Mouse (Mus musculus): ENCODE results near the gene Gm9045. TPM values are rescaled to one million over a fixed set of nuclear protein-coding genes. Genes with fewer than 3 reads are reported as not detected.
A peak's percentile ranks its signal among the peaks of the same experiment; 100 is the strongest.
"Not testable (repeated sequence)": the region's sequence is repeated elsewhere in the genome, so short reads cannot be mapped to it uniquely, and the experiment has no call there.

Gene Gm9045
- total RNA-seq (2021): not detected

GRCm38 (mm10) chr10:118337731-118338130 lies at the start of gene Gm9045:
Gene Gm9045, minus strand, starts transcription at chr10:118337831.
- DNase-seq (ENCODE audit: low spot score in 2 of 2); intact Hi-C loops (cut with DNase I): not testable (repeated sequence)

- intact Hi-C loops (cut with DNase I): no loop called here
- peak; percentile 75 to 76 for DNase-seq (ENCODE audit: low spot score in 2 of 2)
Observed at GRCm38 (mm10) chr10:118370443-118370842, 32.8 kb upstream of the Gm9045 start.

DNA sequence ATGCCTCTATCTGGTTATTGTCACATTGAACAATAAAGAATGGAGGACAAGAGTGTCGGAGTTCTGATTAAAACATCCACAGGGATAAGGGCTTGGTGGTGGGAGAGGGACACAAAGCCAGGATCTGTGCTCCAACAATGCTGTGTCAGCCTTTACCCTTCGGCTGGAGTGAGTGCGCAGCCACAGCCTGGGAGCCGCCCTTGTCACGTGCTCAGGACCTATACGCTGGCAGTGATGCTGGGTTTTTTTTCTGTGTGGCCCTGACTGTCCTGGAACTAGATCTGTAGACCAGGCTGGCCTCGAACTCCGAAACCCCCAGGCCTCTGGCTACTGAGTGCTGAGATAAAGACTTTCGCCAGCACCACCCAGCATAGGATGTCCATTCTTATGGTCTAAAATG lies 31.9 kb upstream of the Gm9045 start:
- intact Hi-C loops (cut with DNase I): no loop called here
- no peak for DNase-seq (ENCODE audit: low spot score in 2 of 2)

GRCm38 (mm10) chr10:118354005-118354404 lies 16.4 kb upstream of the Gm9045 start, which contains the start of gene Gm9049:
Gene Gm9049, minus strand, starts transcription at chr10:118354105.
- intact Hi-C loops (cut with DNase I); DNase-seq (ENCODE audit: low spot score in 2 of 2): not testable (repeated sequence)

- intact Hi-C loops (cut with DNase I): not testable (repeated sequence)
Observed at GRCm38 (mm10) chr10:118348579-118348978, 10.9 kb upstream of the Gm9045 start, which contains the start of gene Gm9048. Gene Gm9048, minus strand, starts transcription at chr10:118348679.

GRCm38 (mm10) chr10:118343155-118343554 lies 5.5 kb upstream of the Gm9045 start, which contains the start of gene Gm9046:
Gene Gm9046, minus strand, starts transcription at chr10:118343255.
- DNase-seq (ENCODE audit: low spot score in 2 of 2); intact Hi-C loops (cut with DNase I): not testable (repeated sequence)

More at GRCm38 (mm10) chr10:118348579-118348978, 10.9 kb upstream of the Gm9045 start, which contains the start of gene Gm9048:
- not testable (repeated sequence) for DNase-seq (ENCODE audit: low spot score in 2 of 2)

- intact Hi-C loops (cut with DNase I); DNase-seq (ENCODE audit: low spot score in 2 of 2): not testable (repeated sequence)
Observed at GRCm38 (mm10) chr10:118332308-118332707, 5.3 kb downstream of the Gm9045 start, which contains the start of gene Gm9044. Gene Gm9044, minus strand, starts transcription at chr10:118332408.

- intact Hi-C loops (cut with DNase I); DNase-seq (ENCODE audit: low spot score in 2 of 2): not testable (repeated sequence)
Observed at GRCm38 (mm10) chr10:118326869-118327268, 10.8 kb downstream of the Gm9045 start, which contains the start of gene Gm9040. Gene Gm9040, minus strand, starts transcription at chr10:118326969.

DNA sequence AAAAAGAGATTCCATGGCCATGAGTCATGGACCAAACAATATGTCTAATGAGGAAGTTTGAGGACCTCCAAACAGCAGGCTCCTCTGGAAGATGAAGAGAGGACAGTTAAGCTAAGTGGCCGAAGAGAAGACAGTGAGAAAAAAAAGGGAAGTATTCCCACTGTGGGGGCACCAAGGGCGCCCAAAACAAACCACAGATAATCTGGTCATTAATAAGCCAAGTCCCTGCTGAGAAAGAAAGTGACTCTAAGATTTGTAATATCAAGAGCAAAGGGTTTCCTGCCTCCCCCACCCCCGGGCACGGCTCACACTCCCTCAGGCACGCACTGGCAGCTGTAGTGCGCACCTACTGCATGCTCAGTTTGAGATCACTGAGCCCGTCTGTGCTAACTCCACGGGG lies 18.6 kb downstream of the Gm9045 start:
- DNase-seq (ENCODE audit: low spot score in 2 of 2): no peak
- intact Hi-C loops (cut with DNase I): no loop called here

DNA sequence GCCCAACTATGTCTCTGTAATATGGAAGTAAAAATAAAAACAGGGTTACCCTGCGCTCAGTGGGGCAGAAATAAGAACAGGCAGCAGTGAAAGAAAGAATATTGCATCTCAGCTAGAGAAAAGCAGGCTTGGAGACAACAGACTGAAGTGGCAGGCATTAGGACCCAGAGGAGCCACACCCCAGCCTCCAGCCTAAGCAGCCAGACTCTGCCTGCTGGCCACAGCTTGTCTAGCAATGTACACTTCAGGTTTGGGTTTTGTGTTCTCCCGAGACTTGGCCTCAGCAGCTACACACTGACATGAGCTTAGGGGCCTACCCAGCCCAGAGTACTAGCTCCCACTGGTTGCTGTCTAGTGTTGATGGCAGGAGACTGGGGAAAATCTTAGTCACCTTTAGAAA lies 35.5 kb downstream of the Gm9045 start:
- intact Hi-C loops (cut with DNase I); DNase-seq (ENCODE audit: low spot score in 2 of 2): not testable (repeated sequence)

GRCm38 (mm10) chr10:118294938-118295337 lies 42.7 kb downstream of the Gm9045 start, which contains the start of gene Iltifb:
Gene Iltifb, minus strand, starts transcription at chr10:118295038.
- intact Hi-C loops (cut with DNase I): no loop called here

More at GRCm38 (mm10) chr10:118294938-118295337, 42.7 kb downstream of the Gm9045 start, which contains the start of gene Iltifb:
- no peak for DNase-seq (ENCODE audit: low spot score in 2 of 2)

Other genes with a start within 250 kb of the Gm9045 start
- gene Mdm1, start 196.0 kb downstream of the Gm9045 start, total RNA-seq (2021): 1 to 10 TPM; 3.9 to 8.1 TPM
- not detected for gene Il22, start 132.9 kb downstream of the Gm9045 start, total RNA-seq (2021)
- gene Gm32717, start 97.1 kb downstream of the Gm9045 start, total RNA-seq (2021): under 1 TPM; 0.76 to 0.84 TPM
- gene Gm32802, start 79.1 kb downstream of the Gm9045 start, total RNA-seq (2021): under 1 TPM; 0.76 to 0.84 TPM
- not detected for gene Iltifb, start 42.8 kb downstream of the Gm9045 start, total RNA-seq (2021)
- not detected for gene Gm9040, start 10.9 kb downstream of the Gm9045 start, total RNA-seq (2021)
- not detected for gene Gm9044, start 5.4 kb downstream of the Gm9045 start, total RNA-seq (2021)
- gene Gm9046, start 5.4 kb upstream of the Gm9045 start, total RNA-seq (2021): not detected
- not detected for gene Gm9048, start 10.8 kb upstream of the Gm9045 start, total RNA-seq (2021)
- not detected for gene Gm9049, start 16.3 kb upstream of the Gm9045 start, total RNA-seq (2021)
- gene Ifng, start 103.2 kb upstream of the Gm9045 start, total RNA-seq (2021): not detected